Mouse (Mus musculus) midbrain, embryonic 12.5 days (tissue): Measurements from ENCODE around the gene Smox. TPM values are rescaled to one million over a fixed set of nuclear protein-coding genes. Genes with fewer than 3 reads are reported as not detected.

Source experiments
- ATAC-seq: fragments of 200-750 bp; cut with Nextera tagmentation; 2 replicates; pipeline ENCODE4 v1.8.0; 2017; ENCODE audit warnings: low read depth, moderate TSS enrichment, moderate library complexity; ENCODE audit not compliant: low FRiP score
- H3K27ac ChIP-seq: fragments of 300-500 bp; sonication (generic); replicated peaks from 2 replicates; pipeline ENCODE4 v1.5.1; 2016; ENCODE audit warnings: mild to moderate bottlenecking
- H3K27me3 ChIP-seq: fragments of 300-500 bp; sonication (generic); 2 replicates; pipeline ENCODE4 v1.6.1; 2016; ENCODE audit warnings: mild to moderate bottlenecking
- H3K36me3 ChIP-seq: fragments of 300-500 bp; sonication (generic); 2 replicates; pipeline ENCODE4 v1.6.1; 2016
- H3K4me1 ChIP-seq: fragments of 300-500 bp; sonication (generic); 2 replicates; pipeline ENCODE4 v1.6.1; 2016
- H3K4me2 ChIP-seq: fragments of 300-500 bp; sonication (generic); replicated peaks from 2 replicates; pipeline ENCODE4 v1.6.1; 2016; ENCODE audit warnings: mild to moderate bottlenecking, moderate library complexity
- H3K4me3 ChIP-seq: fragments of 300-500 bp; sonication (generic); 2 replicates; pipeline ENCODE4 v1.5.1; 2016; ENCODE audit warnings: mild to moderate bottlenecking
- H3K9ac ChIP-seq: fragments of 300-500 bp; sonication (generic); replicated peaks from 2 replicates; pipeline ENCODE4 v1.6.1; 2016; ENCODE audit warnings: mild to moderate bottlenecking, moderate library complexity
- H3K9me3 ChIP-seq: fragments of 300-500 bp; sonication (generic); 2 replicates; pipeline ENCODE4 v1.6.1; 2016; ENCODE audit warnings: mild to moderate bottlenecking
- WGBS: fragments of 180-500 bp; shearing (Covaris S2); methylation state at CpG from one replicate; pipeline ENCODE4 v1.1.7; 2016; 5-methylcytosine and 5-hydroxymethylcytosine counted together
- polyA plus RNA-seq: library from polyadenylated mRNA; unstranded; fragments of >200 nt; fragmentation: Nextera tagmentation; extraction: Ambion mirVana; gene quantifications from 2 replicates; pipeline ENCODE4 v1.2.1, GENCODE M21; 2016

The Smox gene
- polyA plus RNA-seq, 1 experiment from 2014 or later, result 43.0 TPM

GRCm38 (mm10) chr2:131562586-131563122 is 71.4 kb downstream of the Smox start:
- H3K36me3 ChIP-seq, result no peaks in the 10 kb centered on the region
- peaks cover 72% of the 10 kb centered on the region for H3K27me3 ChIP-seq
- WGBS, result 1% methylated on average over 24 of the region's 30 CpGs
- ATAC-seq, result peak; percentile 58
- peak overlapping the region; percentile 80 for H3K4me2 ChIP-seq
- H3K4me3 ChIP-seq, result peak overlapping the region; percentile 53
- H3K9ac ChIP-seq, result peak overlapping the region; percentile 51
- no peak overlapping the region for H3K27ac ChIP-seq
- peaks cover 18% of the 10 kb centered on the region for H3K4me1 ChIP-seq
- no peaks in the 10 kb centered on the region for H3K9me3 ChIP-seq

Other genes with a start within 250 kb of the Smox start
- gene Pank2, start 229.0 kb upstream of the Smox start, polyA plus RNA-seq, result 61.9 and 72.8 TPM in 2 replicates
- 17.0 and 18.0 TPM in 2 replicates for gene Rnf24, start 138.6 kb upstream of the Smox start, polyA plus RNA-seq
- 0.20 and 0.27 TPM in 2 replicates for gene Adra1d, start 70.8 kb downstream of the Smox start, polyA plus RNA-seq